Mouse (Mus musculus) urinary bladder, postnatal 25 days (tissue): ENCODE measurements at regions not wholly inside any gene's neighbourhood (a gene's known extent, or its start where the extent isn't known, plus 50 kb on each side); places are given as distances from the start of the nearest gene placed in this dataset.
A peak's percentile ranks its signal among the peaks of the same experiment; 100 is the strongest.

ENCODE experiments used
- DNase-seq: peaks from one replicate; pipeline ENCODE4 v3.0.0; 2022; ENCODE audit warnings: low spot score

- no peak for DNase-seq
Measured at GRCm38 (mm10) chr13:90584766-90585165, 320.4 kb downstream of the Atp6ap1l start.

DNA sequence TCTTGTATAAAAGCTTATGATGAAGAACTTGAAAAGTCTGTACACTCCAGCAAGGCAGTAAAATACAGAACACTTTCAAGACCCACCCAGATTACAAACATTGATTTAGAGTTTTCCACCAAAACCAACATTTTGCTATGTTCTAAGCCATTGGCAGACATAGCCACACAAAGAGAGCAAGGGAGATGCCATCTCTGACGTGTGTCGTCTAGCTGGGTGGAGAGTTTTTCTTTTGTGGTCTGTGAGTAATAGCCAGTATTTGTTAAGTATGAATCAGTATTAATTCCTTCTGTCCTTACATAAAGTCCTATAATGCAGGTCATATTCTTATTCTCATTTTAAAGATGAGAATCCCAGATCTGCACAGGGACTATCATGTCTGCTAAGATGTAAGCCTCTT, 329.8 kb downstream of the Atp6ap1l start:
- DNase-seq, result no peak

DNA sequence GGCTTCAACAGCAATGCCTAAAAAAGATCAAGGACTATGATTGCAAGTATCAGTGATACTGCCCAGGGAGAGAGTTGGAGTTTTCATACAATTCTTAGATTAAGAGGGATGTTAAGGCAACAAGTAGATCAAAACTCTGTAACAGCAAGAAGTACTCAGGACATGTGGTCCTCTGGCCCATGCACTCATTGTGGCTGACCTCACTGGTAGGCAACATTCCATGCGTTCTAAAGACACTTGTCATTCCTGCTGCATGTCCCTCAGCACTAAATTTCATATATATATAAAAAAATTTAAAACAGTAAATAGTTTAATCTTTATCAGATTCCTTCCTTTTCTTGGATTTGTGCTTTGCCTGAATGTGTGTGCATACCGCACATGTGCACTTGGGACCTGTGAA, 332.6 kb downstream of the Atp6ap1l start:
- no peak for DNase-seq

- no peak for DNase-seq
Measured at GRCm38 (mm10) chr13:90563183-90563840, 341.8 kb downstream of the Atp6ap1l start.

DNA sequence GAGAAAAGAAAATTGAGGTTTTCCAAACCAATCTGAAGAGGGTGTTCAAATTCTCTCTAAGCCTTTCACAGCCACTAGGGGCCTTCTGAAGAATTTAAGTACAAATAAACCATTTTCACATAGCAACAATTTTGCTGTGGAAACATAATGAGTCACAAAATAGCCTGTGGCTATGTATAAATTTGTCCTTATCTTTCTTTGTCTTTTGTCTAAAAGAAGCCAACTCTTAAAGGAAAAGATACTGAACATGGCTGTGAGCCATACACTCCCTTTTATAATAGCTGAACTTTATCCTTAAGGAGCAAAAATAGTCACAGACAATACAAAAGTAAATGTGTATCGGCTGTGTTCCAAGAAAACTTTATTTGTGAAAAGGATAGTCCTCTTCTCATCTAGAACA, 345.1 kb downstream of the Atp6ap1l start:
- no peak for DNase-seq

- no peak for DNase-seq
Measured at GRCm38 (mm10) chr13:90559481-90559880, 345.7 kb downstream of the Atp6ap1l start.

DNA sequence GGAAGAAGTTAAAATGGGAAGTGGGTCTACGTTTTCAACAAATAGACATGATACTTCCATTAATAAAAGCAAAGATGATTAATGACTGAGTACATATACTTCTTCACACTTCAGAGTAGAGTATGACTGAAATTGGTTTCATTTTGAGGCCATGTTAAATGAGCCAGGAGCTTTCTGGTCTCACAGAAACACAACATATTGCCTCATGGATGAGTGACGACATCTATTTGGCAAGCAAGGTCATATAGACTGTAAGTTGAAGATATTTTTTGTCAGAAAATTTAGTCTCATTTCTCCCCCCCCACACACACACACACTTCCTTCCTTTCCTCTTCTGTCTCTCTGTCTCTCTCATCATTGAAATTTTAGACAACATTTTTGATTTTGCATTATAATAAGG, 354.0 kb downstream of the Atp6ap1l start:
- DNase-seq, result no peak

GRCm38 (mm10) chr13:90546288-90547035, 358.7 kb downstream of the Atp6ap1l start:
- DNase-seq, result no peak

GRCm38 (mm10) chr13:90545816-90546215, 359.3 kb downstream of the Atp6ap1l start:
- no peak for DNase-seq

DNA sequence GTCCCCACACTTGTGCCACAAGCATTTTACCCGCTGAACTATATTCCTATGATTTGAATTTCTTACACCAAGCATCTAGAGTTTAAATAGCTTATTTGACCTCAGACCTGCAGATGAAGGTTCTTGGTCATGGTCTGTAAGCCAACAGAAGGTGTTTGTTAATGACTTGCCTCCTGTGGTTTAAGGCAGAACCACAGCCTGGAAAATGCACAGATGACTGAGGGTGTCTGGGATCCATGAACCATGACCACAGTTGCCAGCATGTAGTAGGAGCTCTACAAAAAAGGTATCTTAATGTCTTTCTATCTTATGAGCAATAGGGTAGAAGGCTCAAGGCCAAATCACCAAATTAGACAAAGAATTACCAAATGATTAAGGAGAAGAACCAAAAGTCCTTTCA, 367.6 kb downstream of the Atp6ap1l start:
- no peak for DNase-seq

DNA sequence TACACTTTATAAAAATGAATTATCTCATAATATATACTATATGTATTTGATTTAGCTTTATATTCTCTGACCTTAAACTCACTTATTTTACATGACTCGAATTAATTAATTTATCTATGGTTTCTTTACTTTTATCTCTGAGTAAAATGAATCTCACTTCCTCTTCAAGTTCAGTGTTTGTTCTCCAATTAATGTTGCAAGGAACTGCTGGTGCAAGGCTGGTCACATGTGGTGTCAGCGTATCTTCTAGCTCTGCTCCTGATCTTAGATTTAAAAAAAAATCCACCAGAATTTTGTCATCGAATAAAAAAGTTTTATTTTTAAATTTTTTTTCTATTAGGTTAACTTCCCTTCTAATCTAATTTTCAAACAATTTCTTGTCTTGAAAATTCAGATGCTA, 378.2 kb downstream of the Atp6ap1l start:
- DNase-seq, result no peak

GRCm38 (mm10) chr13:90525801-90526200, 379.4 kb downstream of the Atp6ap1l start:
- no peak for DNase-seq

GRCm38 (mm10) chr13:90521758-90522245, 383.4 kb downstream of the Atp6ap1l start:
- no peak for DNase-seq

GRCm38 (mm10) chr13:90520992-90521757, 384.0 kb downstream of the Atp6ap1l start:
- DNase-seq, result no peak

DNA sequence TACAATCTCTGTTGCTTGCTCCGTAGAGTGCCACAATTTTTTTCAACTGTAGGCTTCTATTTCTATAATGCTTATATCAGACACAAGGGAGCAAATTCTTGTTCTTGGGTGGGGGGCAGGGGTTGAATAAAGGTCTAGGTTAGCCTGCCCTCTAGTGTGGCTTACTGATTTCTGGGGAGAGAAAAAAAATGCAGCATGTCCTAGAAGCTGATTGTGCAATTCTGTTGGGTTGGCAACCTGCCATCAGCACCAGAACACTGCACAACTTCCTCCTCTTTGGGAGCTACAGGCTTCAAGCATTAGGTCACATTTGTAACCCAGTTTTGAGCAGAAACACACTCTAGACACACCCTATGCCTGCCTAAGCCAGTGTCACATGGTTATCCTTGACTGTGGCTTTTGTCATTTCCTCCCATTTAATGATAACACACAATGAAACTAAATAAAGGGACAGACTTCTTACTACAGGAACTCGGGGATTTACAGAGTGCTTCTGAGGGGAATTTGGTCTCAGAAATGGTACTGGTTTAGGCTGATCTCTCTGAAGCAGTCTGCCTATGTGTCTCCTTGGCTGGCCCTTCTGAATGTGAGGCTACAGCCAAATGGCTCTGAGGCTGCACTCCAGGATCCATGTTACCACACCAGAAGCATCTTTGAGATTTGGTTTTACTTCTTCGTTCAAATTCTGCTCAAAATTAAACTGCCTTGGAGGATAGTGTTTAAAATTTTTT, 389.2 kb downstream of the Atp6ap1l start:
- peak; percentile 73 for DNase-seq

DNA sequence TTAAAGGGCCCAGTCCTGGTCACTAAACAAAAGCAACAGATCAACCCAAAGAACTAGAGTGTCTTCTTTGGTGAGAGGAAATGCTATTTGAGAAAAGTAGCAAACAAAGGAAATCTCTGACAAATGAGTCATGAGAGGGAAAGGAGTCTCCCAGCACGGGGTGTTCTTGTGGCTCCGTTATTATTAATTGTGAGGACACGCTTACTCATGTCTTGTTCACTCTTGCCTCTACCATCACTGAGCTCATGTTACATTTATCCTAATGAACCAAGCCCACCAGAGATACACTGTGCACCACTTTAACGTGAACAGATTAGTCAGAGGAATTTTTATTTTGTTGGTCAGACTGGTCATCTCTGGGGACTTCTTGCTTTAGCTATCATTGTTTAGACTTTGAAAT, 391.3 kb downstream of the Atp6ap1l start:
- DNase-seq, result no peak

- DNase-seq, result no peak
Measured at GRCm38 (mm10) chr13:90512786-90513401, 392.3 kb downstream of the Atp6ap1l start.

DNA sequence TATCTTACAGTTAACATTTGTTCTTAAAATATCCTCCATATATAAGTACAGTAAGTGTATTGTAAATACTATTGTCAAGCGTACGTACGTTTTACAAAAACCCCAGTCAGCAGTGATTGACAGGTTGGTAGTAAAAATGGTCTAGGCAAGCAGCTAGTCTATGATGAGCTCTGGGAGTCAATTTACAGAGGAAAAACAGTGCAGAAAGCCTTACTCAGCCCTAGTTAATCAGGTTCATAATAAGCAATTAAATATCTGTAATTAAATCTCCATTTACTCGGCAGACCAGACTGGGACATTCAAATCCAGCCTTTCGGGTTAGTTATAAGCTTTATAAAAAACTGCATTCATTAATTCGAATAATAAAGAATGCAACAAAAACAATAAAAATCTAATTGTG, 394.7 kb downstream of the Atp6ap1l start:
- no peak for DNase-seq

GRCm38 (mm10) chr13:90503188-90503587, 402.0 kb downstream of the Atp6ap1l start:
- DNase-seq, result no peak

DNA sequence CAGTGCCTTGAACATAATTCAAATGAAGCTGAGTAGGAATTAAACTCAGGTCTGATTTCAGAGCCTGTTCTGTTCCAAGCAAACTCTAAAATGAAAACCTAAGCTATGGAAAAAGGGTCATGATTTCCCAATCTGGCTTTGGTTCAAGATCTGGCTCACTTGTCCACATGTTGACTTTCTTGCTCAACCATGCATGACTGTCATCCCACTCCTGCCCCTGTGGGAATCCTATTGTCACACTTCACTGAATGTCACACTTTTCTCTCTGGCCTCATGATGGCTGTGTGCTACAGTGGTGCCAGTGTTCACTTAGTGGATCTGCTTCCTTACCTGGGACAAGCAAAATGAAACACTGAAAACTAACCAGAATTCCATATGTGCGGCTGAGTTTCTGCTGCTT, 403.0 kb downstream of the Atp6ap1l start:
- DNase-seq, result no peak

- no peak for DNase-seq
Measured at GRCm38 (mm10) chr13:90498978-90499377, 406.2 kb downstream of the Atp6ap1l start.

DNA sequence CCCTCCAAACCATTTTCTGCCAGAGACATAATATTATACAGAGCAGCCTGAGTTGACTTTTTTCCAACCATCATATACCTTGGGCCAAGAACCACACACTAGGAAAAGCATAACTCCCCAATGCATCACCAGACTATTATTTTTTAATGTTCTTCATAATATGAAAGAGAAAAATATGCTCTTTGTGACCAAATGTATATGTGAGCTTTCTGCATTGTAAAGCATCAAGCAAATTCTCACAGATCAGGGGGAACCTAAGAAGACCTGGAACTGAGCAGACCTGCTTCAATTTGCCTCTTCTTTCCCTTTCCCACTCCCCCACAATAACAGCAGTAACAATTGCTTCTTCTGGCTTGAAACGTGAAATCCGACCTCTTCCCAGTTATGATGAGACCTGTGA, 407.6 kb downstream of the Atp6ap1l start:
- no peak for DNase-seq
